Mouse (Mus musculus) gastrocnemius, adult 2 months (tissue): ENCODE measurements around the gene Pcare. TPM values are rescaled to one million over a fixed set of nuclear protein-coding genes. Genes with fewer than 3 reads are reported as not detected.

Experiments
- DNase-seq: peaks from one replicate; pipeline ENCODE4 v3.0.0; 2022
- H3K27ac ChIP-seq: fragments of 200-600 bp; 2 replicates; pipeline ENCODE4 v1.8.1; 2022; ENCODE audit warnings: mild to moderate bottlenecking
- H3K4me3 ChIP-seq: fragments of 200-600 bp; 2 replicates; pipeline ENCODE4 v1.8.1; 2022; ENCODE audit warnings: mild to moderate bottlenecking, moderate library complexity
- CTCF ChIP-seq: fragments of 200-600 bp; IDR thresholded peaks from 2 replicates; pipeline ENCODE4 v1.8.1; 2022; ENCODE audit warnings: antibody characterized with exemption, mild to moderate bottlenecking, moderate library complexity
- intact Hi-C: fragments of 180-260 bp; cut with DNase I; formaldehyde crosslinking; loops from one replicate; pipeline ENCODE4 v1.15.1; 2025
- long read RNA-seq, 2 experiments: library from polyadenylated mRNA; stranded (forward); transcript quantifications; one replicate each; pipeline ENCODE4 v2.0.0; 2021
- total RNA-seq, 2 experiments: library from RNA; stranded (reverse); gene quantifications; 2 replicates each; pipeline ENCODE4 v1.2.3; 2021

The Pcare gene
- not detected for total RNA-seq
- long read RNA-seq, experiment 1: 0 reads
- long read RNA-seq, experiment 2: 0 reads

DNA sequence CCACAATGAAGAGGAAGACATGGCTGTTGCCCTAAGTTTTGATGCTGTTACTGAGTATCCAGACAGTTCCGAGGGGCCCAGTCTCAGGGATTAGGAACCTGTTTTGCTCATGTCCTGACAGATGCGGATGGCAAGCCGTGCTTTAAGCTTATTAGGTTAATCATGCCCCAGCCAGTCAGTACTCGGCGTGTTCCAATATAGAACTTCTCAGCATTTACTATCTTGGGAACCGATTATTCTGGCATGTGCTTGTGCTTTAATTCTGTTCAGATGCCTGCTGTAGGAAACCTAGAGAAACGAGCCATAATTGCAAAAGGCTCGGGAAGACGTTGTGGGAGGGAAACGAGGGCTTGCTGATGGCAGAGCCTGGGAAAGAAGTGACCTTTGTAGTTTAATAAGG, at the start of gene Pcare:
Gene Pcare, minus strand, starts transcription at position 64 of the 400 bp plus-strand sequence.
- no peak for DNase-seq
- no peak within 1 kb of the TSS for H3K4me3 ChIP-seq
- intact Hi-C loops: no loop called here

DNA sequence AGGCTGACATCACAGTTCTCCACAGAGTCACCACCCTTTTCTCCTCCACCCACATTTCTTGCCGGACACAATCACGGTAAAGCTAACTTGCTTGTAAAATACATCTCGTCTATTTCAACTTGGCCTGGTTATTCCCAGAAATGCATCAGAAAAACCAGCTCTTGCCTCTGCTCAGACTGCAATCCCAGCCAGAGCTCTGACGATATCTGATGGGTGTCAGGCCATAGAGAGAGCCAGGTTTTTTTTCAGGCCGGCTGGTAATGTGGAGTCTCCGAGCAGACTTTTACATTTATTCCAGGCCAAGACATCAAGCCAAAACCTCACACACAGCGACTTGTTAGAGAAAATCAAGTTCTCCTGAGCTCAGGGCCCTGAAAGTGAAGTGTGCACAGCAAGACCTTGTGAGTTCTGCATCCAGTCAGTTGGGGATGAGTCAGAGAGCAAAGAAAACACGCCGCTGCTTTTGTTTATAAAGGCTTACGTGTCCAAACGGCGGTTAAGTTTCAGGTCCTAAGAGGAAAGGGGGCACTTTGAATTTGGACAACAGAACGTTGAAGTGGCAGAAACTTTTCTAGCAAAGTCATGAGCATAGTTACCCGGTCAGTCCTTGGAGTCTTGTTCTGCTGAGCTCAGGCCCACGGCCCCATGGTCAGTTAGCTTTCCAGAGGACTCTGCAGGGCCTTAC, 43.0 kb upstream of the Pcare start:
- peak overlapping the region; percentile 61 for H3K27ac ChIP-seq
- H3K4me3 ChIP-seq: no peak overlapping the region
- no peak for DNase-seq
- TF ChIP-seq CTCF: no peak
- intact Hi-C loops: no loop called here

More for the DNA sequence above, at the start of gene Pcare:
- H3K27ac ChIP-seq: no peak within 1 kb of the TSS
- no peak for TF ChIP-seq CTCF

- H3K4me3 ChIP-seq: no peak overlapping the region
- no peak overlapping the region for H3K27ac ChIP-seq
- intact Hi-C loops: no loop called here
- TF ChIP-seq CTCF: no peak
- no peak for DNase-seq
These were observed 38.9 kb upstream of the Pcare start for GRCm38 (mm10) chr17:71791622-71792021.

DNA sequence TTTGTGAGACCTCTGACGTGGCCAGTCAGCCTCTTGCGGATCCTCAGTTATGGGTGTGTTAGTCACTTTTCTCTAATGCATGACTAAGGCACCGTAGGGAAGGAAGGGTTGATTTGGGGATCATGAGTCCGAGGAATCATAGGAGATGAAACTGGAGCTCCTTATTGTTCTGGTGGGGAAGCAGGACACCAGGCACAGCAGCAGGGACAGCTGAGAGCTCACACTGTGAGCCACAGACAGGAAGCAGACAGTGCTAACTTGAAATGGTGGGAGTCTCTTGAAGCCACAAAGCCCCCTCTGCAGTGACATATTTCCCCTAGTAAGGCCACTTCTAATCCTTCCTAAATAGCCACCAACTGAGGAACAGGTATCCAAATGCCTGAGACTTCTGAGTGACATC, 38.4 kb upstream of the Pcare start:
- DNase-seq: no peak
- intact Hi-C loops: no loop called here
- H3K27ac ChIP-seq: no peak overlapping the region
- H3K4me3 ChIP-seq: no peak overlapping the region
- TF ChIP-seq CTCF: no peak

- TF ChIP-seq CTCF: no peak
- DNase-seq: no peak
- intact Hi-C loops: no loop called here
These were observed 33.8 kb upstream of the Pcare start for GRCm38 (mm10) chr17:71786456-71786855.

DNA sequence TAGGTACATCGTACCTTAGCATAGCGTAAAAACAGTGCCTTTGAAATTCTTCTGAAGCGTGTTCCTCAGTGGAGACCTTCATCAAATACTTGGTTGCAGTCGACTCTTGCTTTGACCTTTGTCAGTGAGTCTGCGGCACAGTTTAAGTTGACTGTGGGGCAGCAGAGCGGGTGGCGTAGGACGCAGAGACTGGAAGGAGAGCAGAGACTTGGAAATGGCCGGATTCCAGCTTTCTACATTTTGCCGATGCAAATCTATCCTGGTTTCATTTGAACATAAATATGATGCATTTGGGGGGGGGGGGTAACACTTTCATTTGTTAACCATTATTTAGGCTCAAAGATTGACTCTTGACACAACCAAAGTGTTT, 30.7 kb upstream of the Pcare start:
- peak; percentile 43 for DNase-seq
- Histone ChIP-seq H3K27ac (peak overlapping the region; percentile 91), H3K4me3 (peak overlapping the region; percentile 83)
- intact Hi-C loops: loop anchor here (2.0 to 5.0 kb wide), 3 partner anchors 51 to 121 kb away; no protein-coding TSS in a partner anchor
- no peak for TF ChIP-seq CTCF

More at GRCm38 (mm10) chr17:71786456-71786855, 33.8 kb upstream of the Pcare start:
- Histone ChIP-seq H3K4me3 (no peak overlapping the region), H3K27ac (no peak overlapping the region)

DNA sequence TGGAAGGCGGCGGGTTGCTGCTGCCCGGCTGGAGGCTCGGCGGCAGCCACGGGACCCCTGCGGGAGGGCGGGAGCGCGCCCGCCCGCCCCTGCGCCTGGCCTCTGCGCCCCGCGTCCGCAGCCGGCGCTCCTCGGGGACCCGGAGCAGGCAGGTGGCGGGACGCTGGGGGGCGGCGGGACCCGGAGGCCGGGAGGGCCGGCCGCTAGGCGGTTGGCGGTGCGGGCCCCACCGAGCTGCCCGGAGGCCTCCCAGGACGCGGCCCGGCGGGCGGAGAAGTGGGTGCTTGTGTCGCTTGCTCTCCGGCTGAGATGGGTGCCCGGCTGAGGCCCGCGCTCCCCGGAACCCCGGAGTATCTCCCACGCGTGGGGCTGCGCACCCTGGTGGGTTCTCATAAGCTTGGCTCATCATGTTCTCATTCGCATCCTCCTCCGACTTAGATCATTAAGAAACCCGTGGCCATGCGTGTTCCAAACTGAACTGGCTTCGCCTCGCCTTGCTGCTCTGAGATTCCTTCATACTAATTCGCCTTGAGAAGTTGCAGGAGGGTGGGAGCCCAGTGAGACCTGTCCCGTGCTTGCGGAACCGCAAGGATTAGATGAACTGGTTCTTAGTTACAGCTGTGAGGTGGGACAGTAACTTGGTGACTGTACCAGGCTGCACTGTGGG, 30.1 kb upstream of the Pcare start:
- peak; percentile 11; the same call in 1 of the 2 replicates for TF ChIP-seq CTCF

DNA sequence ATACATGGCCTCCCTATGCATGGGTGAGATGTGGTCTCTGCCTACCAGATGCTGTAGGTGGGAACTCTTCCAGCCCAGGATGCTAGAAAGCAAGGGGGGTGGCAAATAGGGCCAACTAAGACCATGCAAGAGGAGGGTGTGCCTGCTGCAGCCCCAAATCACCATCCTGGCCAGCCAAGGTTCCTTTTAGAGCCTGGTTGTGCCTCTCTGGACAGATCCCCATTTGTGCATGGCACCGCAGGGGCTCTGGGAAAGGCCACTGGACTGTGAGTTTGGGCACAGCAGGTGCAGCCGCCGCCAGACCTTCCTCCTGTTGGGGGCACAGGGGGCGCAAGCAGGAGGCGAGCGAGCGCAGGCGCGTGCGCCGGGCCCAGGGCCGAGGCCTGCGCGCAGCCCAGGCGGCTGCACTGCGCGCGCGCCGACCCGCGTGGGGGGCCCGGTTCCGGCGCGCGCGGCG, 29.6 kb upstream of the Pcare start:
- intact Hi-C loops: loop anchor here (2.0 to 5.0 kb wide), 3 partner anchors 49 to 120 kb away; no protein-coding TSS in a partner anchor
- Histone ChIP-seq H3K4me3 (peak overlapping the region; percentile 83), H3K27ac (peak overlapping the region; percentile 91)
- DNase-seq: no peak
- TF ChIP-seq CTCF: no peak

More for the DNA sequence above, 30.1 kb upstream of the Pcare start:
- peak; percentile 68 for DNase-seq
- intact Hi-C loops: loop anchor here (2.0 to 5.0 kb wide), 3 partner anchors 50 to 121 kb away; no protein-coding TSS in a partner anchor
- H3K4me3 ChIP-seq: peak overlapping the region; percentile 83
- peak overlapping the region; percentile 91 for H3K27ac ChIP-seq

DNA sequence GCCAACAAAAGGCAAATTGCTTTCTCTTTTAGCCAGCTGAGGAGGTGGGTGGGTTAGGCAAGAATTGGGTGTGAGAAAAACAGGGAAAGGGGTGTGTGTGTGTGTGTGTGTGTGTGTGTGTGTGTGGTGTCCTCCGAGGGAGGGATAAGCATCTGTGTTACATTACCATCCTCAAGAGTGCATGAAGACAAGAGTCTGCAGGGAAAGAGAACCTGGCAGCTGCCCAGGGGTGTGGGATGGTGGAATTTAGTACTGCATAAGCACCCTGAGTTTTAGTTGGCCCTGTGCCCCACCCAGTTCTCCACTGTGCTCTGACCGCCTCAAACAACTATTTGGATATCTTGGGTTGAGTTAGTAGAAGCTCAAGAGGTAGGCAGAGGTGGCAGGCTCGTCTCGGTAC, 28.3 kb upstream of the Pcare start:
- TF ChIP-seq CTCF: no peak
- intact Hi-C loops: loop anchor here (5.0 kb wide), 1 partner anchor 119 kb away; no protein-coding TSS in a partner anchor
- DNase-seq: peak; percentile 49
- Histone ChIP-seq H3K4me3 (no peak overlapping the region), H3K27ac (no peak overlapping the region)

GRCm38 (mm10) chr17:71780490-71780889, 27.8 kb upstream of the Pcare start:
- no peak for DNase-seq
- H3K4me3 ChIP-seq: no peak overlapping the region
- intact Hi-C loops: loop anchor here (5.0 kb wide), 1 partner anchor 118 kb away; no protein-coding TSS in a partner anchor
- TF ChIP-seq CTCF: no peak
- H3K27ac ChIP-seq: no peak overlapping the region

DNA sequence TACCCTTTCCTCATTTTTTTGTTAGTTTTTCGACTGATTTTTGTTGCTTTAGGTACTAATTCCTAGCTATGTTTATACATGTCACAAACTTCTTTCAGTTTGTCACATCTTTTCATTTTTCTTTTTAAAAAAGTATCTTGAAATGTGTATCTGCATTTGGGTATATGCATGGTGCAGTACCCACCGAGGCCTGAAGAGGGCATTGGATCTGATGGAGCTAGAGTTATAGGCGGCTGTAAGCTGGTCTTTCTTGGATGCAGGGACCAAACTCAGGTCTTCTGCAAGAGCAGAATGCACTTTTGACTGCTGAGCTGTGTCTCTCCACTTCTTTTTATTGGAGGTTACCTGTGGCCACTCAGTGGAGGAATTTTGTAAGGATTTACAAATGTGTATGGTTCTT, 26.0 kb upstream of the Pcare start:
- Histone ChIP-seq H3K4me3 (no peak overlapping the region), H3K27ac (no peak overlapping the region)
- DNase-seq: no peak
- TF ChIP-seq CTCF: peak; percentile 38
- intact Hi-C loops: loop anchor here (5.0 kb wide), 1 partner anchor 36 kb away; no protein-coding TSS in a partner anchor

DNA sequence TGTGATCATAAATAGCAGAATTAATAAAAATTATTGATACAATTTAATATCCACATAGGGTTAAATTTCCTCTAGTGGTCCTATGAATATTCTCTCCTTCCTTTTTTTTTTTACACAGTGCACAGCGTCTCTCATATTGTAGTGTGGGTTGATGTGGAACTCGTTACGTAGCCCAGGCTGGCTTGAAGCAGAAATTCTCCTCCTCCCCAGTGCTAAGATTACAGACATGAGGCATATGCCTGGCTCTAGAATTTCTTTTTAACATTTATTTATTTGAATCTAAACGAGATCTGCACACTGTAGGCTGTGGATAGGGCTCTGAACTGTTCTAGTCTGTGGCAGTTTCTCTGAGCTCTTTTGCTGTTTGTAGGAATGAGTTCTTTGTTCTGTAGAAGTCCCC, 22.6 kb upstream of the Pcare start:
- H3K27ac ChIP-seq: no peak overlapping the region
- no peak overlapping the region for H3K4me3 ChIP-seq
- no peak for DNase-seq
- TF ChIP-seq CTCF: no peak
- intact Hi-C loops: loop anchor here (5.0 kb wide), 1 partner anchor 33 kb away; no protein-coding TSS in a partner anchor

GRCm38 (mm10) chr17:71774173-71774572, 21.5 kb upstream of the Pcare start:
- intact Hi-C loops: no loop called here
- TF ChIP-seq CTCF: no peak
- DNase-seq: no peak
- Histone ChIP-seq H3K4me3 (no peak overlapping the region), H3K27ac (no peak overlapping the region)
